Mouse (Mus musculus): ENCODE data around the gene 1810055G02Rik. TPM values are rescaled to one million over a fixed set of nuclear protein-coding genes. Genes with fewer than 3 reads are reported as not detected.
A peak's percentile ranks its signal among the peaks of the same experiment; 100 is the strongest.

The 1810055G02Rik gene
- polyA plus RNA-seq, 1 experiment: 24.8 TPM

GRCm38 (mm10) chr19:3718481-3719361 is 10.6 kb downstream of the 1810055G02Rik start:
- peak; percentile 67 for DNase-seq
- Histone ChIP-seq H3K27ac (ENCODE audit: control insufficient read depth, insufficient read depth, low read length) (no peak overlapping the region), H3K27me3 (ENCODE audit: control insufficient read depth, insufficient read depth, low read length) (no peaks in the 10 kb centered on the region), H3K4me3 (ENCODE audit: control insufficient read depth, insufficient read depth, low read length) (peak overlapping the region; percentile 36), H3K4me1 (replicated peaks; ENCODE audit: control insufficient read depth, insufficient read depth, low read length) (peaks cover 10% of the 10 kb centered on the region), H3K36me3 (ENCODE audit: control insufficient read depth, insufficient read depth, low read length) (no peaks in the 10 kb centered on the region)
- 51% methylated on average over 19 of the region's 19 CpGs for WGBS
- TF ChIP-seq POLR2A (IDR thresholded peaks at IDR 0.05; ENCODE audit: control insufficient read depth, extremely low read depth, insufficient read depth, low read length, poor library complexity) (peak; percentile 7; the same call in 1 of the 2 replicates), CTCF (IDR thresholded peaks at IDR 0.05; ENCODE audit: borderline replicate concordance, control insufficient read depth, extremely low read depth, insufficient read depth, low read length, poor library complexity) (peak; percentile 61; the same call in 1 of the 2 replicates)

- peak; percentile 29 for DNase-seq
- no peak; the same call in 1 of the 2 replicates for TF ChIP-seq POLR2A (IDR thresholded peaks at IDR 0.05; ENCODE audit: control insufficient read depth, extremely low read depth, insufficient read depth, low read length, poor library complexity)
- peak; percentile 53; the same call in 1 of the 2 replicates for TF ChIP-seq CTCF (IDR thresholded peaks at IDR 0.05; ENCODE audit: borderline replicate concordance, control insufficient read depth, extremely low read depth, insufficient read depth, low read length, poor library complexity)
- Histone ChIP-seq H3K4me3 (ENCODE audit: control insufficient read depth, insufficient read depth, low read length) (peak overlapping the region; percentile 36), H3K27ac (ENCODE audit: control insufficient read depth, insufficient read depth, low read length) (no peak overlapping the region), H3K4me1 (replicated peaks; ENCODE audit: control insufficient read depth, insufficient read depth, low read length) (peaks cover 10% of the 10 kb centered on the region), H3K36me3 (ENCODE audit: control insufficient read depth, insufficient read depth, low read length) (no peaks in the 10 kb centered on the region), H3K27me3 (ENCODE audit: control insufficient read depth, insufficient read depth, low read length) (no peaks in the 10 kb centered on the region)
- WGBS: 1% methylated on average over 27 of the region's 27 CpGs
Measured at GRCm38 (mm10) chr19:3719362-3719891, 11.3 kb downstream of the 1810055G02Rik start.

- H3K27ac ChIP-seq (ENCODE audit: control insufficient read depth, insufficient read depth, low read length): no peak overlapping the region
Measured at GRCm38 (mm10) chr19:3723170-3723569, 15.1 kb downstream of the 1810055G02Rik start.

GRCm38 (mm10) chr19:3723904-3724303 is 15.8 kb downstream of the 1810055G02Rik start:
- 82% methylated on average over 4 of the region's 4 CpGs for WGBS
- peak; percentile 55 for DNase-seq

More at GRCm38 (mm10) chr19:3723170-3723569, 15.1 kb downstream of the 1810055G02Rik start:
- TF ChIP-seq CTCF (IDR thresholded peaks at IDR 0.05; ENCODE audit: borderline replicate concordance, control insufficient read depth, extremely low read depth, insufficient read depth, low read length, poor library complexity) (no peak), POLR2A (IDR thresholded peaks at IDR 0.05; ENCODE audit: control insufficient read depth, extremely low read depth, insufficient read depth, low read length, poor library complexity) (no peak)
- Histone ChIP-seq H3K4me1 (replicated peaks; ENCODE audit: control insufficient read depth, insufficient read depth, low read length) (peaks cover 10% of the 10 kb centered on the region), H3K4me3 (ENCODE audit: control insufficient read depth, insufficient read depth, low read length) (no peak overlapping the region), H3K27me3 (ENCODE audit: control insufficient read depth, insufficient read depth, low read length) (no peaks in the 10 kb centered on the region), H3K36me3 (ENCODE audit: control insufficient read depth, insufficient read depth, low read length) (no peaks in the 10 kb centered on the region)
- WGBS: 95% methylated on average over 9 of the region's 9 CpGs
- DNase-seq: no peak

GRCm38 (mm10) chr19:3724779-3725178 is 16.7 kb downstream of the 1810055G02Rik start:
- H3K36me3 ChIP-seq (ENCODE audit: control insufficient read depth, insufficient read depth, low read length): no peaks in the 10 kb centered on the region
- WGBS: 9% methylated on average over 1 of the region's 1 CpGs
- no peaks in the 10 kb centered on the region for H3K27me3 ChIP-seq (ENCODE audit: control insufficient read depth, insufficient read depth, low read length)
- no peak overlapping the region for H3K27ac ChIP-seq (ENCODE audit: control insufficient read depth, insufficient read depth, low read length)
- TF ChIP-seq CTCF (IDR thresholded peaks at IDR 0.05; ENCODE audit: borderline replicate concordance, control insufficient read depth, extremely low read depth, insufficient read depth, low read length, poor library complexity): no peak
- no peak for TF ChIP-seq POLR2A (IDR thresholded peaks at IDR 0.05; ENCODE audit: control insufficient read depth, extremely low read depth, insufficient read depth, low read length, poor library complexity)
- H3K4me3 ChIP-seq (ENCODE audit: control insufficient read depth, insufficient read depth, low read length): no peak overlapping the region
- no peaks in the 10 kb centered on the region for H3K4me1 ChIP-seq (replicated peaks; ENCODE audit: control insufficient read depth, insufficient read depth, low read length)
- peak; percentile 72 for DNase-seq

More at GRCm38 (mm10) chr19:3723904-3724303, 15.8 kb downstream of the 1810055G02Rik start:
- Histone ChIP-seq H3K27ac (ENCODE audit: control insufficient read depth, insufficient read depth, low read length) (no peak overlapping the region), H3K36me3 (ENCODE audit: control insufficient read depth, insufficient read depth, low read length) (no peaks in the 10 kb centered on the region), H3K4me3 (ENCODE audit: control insufficient read depth, insufficient read depth, low read length) (no peak overlapping the region), H3K4me1 (replicated peaks; ENCODE audit: control insufficient read depth, insufficient read depth, low read length) (peaks cover 8% of the 10 kb centered on the region), H3K27me3 (ENCODE audit: control insufficient read depth, insufficient read depth, low read length) (no peaks in the 10 kb centered on the region)
- TF ChIP-seq CTCF (IDR thresholded peaks at IDR 0.05; ENCODE audit: borderline replicate concordance, control insufficient read depth, extremely low read depth, insufficient read depth, low read length, poor library complexity): no peak
- no peak for TF ChIP-seq POLR2A (IDR thresholded peaks at IDR 0.05; ENCODE audit: control insufficient read depth, extremely low read depth, insufficient read depth, low read length, poor library complexity)

- WGBS: 52% methylated on average over 2 of the region's 2 CpGs
- H3K36me3 ChIP-seq (ENCODE audit: control insufficient read depth, insufficient read depth, low read length): no peaks in the 10 kb centered on the region
- H3K27ac ChIP-seq (ENCODE audit: control insufficient read depth, insufficient read depth, low read length): no peak overlapping the region
- no peaks in the 10 kb centered on the region for H3K27me3 ChIP-seq (ENCODE audit: control insufficient read depth, insufficient read depth, low read length)
- TF ChIP-seq CTCF (IDR thresholded peaks at IDR 0.05; ENCODE audit: borderline replicate concordance, control insufficient read depth, extremely low read depth, insufficient read depth, low read length, poor library complexity) (no peak), POLR2A (IDR thresholded peaks at IDR 0.05; ENCODE audit: control insufficient read depth, extremely low read depth, insufficient read depth, low read length, poor library complexity) (no peak)
- peaks cover 14% of the 10 kb centered on the region for H3K4me1 ChIP-seq (replicated peaks; ENCODE audit: control insufficient read depth, insufficient read depth, low read length)
- H3K4me3 ChIP-seq (ENCODE audit: control insufficient read depth, insufficient read depth, low read length): no peak overlapping the region
- no peak for DNase-seq
Measured at GRCm38 (mm10) chr19:3728901-3729300, 20.8 kb downstream of the 1810055G02Rik start.

Data from thymus, adult 2 months (tissue).